Mouse (Mus musculus): ENCODE measurements around the gene Cabcoco1.

DNA sequence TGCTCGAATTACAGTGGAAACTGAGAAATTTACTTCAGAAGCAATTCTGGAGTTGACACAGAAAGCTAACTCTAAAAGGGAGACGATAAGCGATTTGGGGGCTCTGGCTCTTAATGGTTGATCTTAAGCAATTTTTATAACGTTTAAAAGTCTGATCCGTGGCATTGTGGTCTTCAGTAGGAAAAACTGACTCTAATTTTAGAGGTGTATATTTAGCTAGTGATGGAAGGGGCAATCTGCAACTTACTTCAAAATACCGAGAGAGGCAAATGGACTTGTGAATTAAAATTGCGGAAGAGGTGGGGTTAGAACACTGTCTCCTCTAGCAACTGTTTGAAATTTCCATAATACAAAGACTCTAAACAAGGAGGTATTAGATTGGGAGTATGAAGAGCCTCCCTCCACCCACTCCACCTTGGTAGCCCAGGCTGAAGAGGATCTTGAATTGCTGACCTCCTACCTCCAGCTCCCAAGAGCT lies 286 bp upstream of the Cabcoco1 start:
- TF ChIP-seq CTCF (conservative IDR thresholded peaks at IDR 0.05; ENCODE audit: insufficient read depth, insufficient read length, low read depth, low read length) (no peak), POLR2A (IDR thresholded peaks at IDR 0.05; ENCODE audit: low read depth, low read length) (no peak)

All from kidney, adult 2 months (tissue).